Mouse (Mus musculus): ENCODE data around the gene 2810004N23Rik. TPM values are rescaled to one million over a fixed set of nuclear protein-coding genes. Genes with fewer than 3 reads are reported as not detected.
A peak's percentile ranks its signal among the peaks of the same experiment; 100 is the strongest.

2810004N23Rik gene
- polyA plus RNA-seq, 1 experiment from 2014 or later: 42.8 TPM

DNA sequence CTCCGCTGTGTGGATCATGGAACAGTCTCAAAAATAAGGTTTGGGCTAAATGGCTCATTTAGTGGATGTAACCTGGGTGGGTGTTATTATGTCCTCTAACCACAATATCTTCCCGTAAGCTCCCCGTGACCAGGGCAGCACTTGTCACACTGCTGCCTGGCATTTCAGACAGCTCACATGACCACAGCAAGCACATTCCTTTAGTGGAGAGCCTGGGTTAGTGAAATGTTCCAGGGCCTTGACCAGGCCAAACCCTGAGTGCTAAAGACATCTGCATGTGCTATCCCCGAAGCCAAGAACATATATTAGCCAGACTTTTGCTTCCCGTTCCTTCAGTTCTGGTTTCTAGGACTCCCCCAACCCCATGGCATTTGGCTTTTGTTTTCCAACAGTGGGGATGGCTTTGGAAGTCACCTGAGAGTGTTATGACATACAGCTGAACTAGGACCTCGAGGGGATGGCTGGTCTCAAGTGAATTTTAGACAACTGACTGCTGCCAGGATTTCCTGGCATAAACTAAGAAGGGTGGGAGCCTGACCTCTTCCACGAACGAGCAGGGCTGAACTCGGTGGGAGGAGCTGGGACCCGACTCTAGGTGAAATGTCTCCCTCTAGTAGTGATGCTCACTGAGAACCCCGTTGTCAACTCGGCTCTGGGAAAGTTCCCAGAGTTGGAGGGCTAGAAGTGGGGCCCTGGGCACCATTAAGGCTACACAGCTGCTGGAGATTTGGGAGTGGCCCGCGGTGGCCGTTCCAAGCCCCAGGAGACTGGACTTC, 29.3 kb downstream of the 2810004N23Rik start:
- no peak overlapping the region for H3K9ac ChIP-seq (ENCODE audit: low read depth, low read length)
- H3K27ac ChIP-seq (ENCODE audit: low read length): no peak overlapping the region
- H3K36me3 ChIP-seq (ENCODE audit: control insufficient read depth, insufficient read depth, low read length): no peaks in the 10 kb centered on the region
- no peaks in the 10 kb centered on the region for H3K27me3 ChIP-seq (replicated peaks; ENCODE audit: control insufficient read depth, insufficient read depth, low read length)
- no peaks in the 10 kb centered on the region for H3K9me3 ChIP-seq (ENCODE audit: control insufficient read depth, low read length)
- no peak for ATAC-seq
- peak overlapping the region; percentile 16; the same call in 1 of the 2 replicates for H3K4me3 ChIP-seq (ENCODE audit: low read length)
- peak overlapping the region; percentile 40 for H3K4me2 ChIP-seq (ENCODE audit: low read depth, low read length)
- H3K4me1 ChIP-seq (ENCODE audit: control insufficient read depth, insufficient read depth, low read length): peaks cover 3% of the 10 kb centered on the region; the same call in 1 of the 2 replicates
- 29% methylated on average over 15 of the region's 15 CpGs for WGBS

DNA sequence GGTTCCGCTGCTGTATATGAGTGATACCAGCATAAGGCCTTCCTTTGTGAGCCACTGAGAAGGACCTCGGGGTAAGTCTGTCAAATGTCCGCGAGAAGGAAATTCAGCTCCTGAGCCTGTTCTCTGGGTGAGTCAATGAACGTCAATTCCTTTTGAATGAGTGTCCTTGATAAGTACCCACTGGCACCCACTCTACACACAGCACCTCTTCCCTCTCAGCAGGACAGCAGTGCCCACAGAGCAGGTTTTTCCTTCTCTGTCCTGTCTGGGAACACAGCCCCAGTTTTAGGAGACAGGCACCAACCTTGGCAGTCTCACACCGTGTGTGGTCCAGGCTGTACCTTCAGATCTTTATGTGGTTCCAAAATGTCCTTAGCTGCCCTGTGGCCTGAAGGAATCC, 31.0 kb downstream of the 2810004N23Rik start:
- H3K36me3 ChIP-seq (ENCODE audit: control insufficient read depth, insufficient read depth, low read length): no peaks in the 10 kb centered on the region
- H3K4me2 ChIP-seq (ENCODE audit: low read depth, low read length): no peak overlapping the region
- no peaks in the 10 kb centered on the region for H3K27me3 ChIP-seq (replicated peaks; ENCODE audit: control insufficient read depth, insufficient read depth, low read length)
- no peak overlapping the region for H3K4me3 ChIP-seq (ENCODE audit: low read length)
- H3K9ac ChIP-seq (ENCODE audit: low read depth, low read length): no peak overlapping the region
- no peaks in the 10 kb centered on the region for H3K9me3 ChIP-seq (ENCODE audit: control insufficient read depth, low read length)
- H3K27ac ChIP-seq (ENCODE audit: low read length): no peak overlapping the region
- ATAC-seq: no peak
- peaks cover 3% of the 10 kb centered on the region; the same call in 1 of the 2 replicates for H3K4me1 ChIP-seq (ENCODE audit: control insufficient read depth, insufficient read depth, low read length)
- WGBS: 80% methylated on average over 6 of the region's 6 CpGs

DNA sequence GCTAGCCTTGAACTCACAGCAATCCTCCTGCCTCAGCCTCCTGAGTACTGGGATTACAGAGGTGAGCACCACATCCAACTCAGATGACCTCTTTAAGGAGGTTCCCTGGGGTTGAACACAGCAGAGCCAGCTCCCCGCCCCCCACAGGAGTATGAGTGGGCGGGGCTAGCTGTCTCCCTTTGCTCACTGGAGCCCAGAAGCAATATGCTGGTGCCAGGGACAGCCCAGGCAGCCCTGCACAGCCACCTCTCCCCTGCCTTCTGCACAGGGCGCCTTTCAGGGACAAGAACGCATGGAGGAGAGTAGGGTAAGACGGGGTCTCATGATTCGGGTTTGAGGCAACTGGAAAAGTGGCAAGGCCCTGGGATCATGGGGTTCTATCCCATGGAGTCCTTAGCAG, 31.4 kb downstream of the 2810004N23Rik start:
- ATAC-seq: no peak
- H3K9ac ChIP-seq (ENCODE audit: low read depth, low read length): no peak overlapping the region
- H3K27ac ChIP-seq (ENCODE audit: low read length): no peak overlapping the region
- H3K4me2 ChIP-seq (ENCODE audit: low read depth, low read length): no peak overlapping the region
- peaks cover 3% of the 10 kb centered on the region; the same call in 1 of the 2 replicates for H3K4me1 ChIP-seq (ENCODE audit: control insufficient read depth, insufficient read depth, low read length)
- H3K27me3 ChIP-seq (replicated peaks; ENCODE audit: control insufficient read depth, insufficient read depth, low read length): 0 out of 2 replicates have a peak, but pooled peaks cover 2% of the 10 kb centered on the region
- H3K9me3 ChIP-seq (ENCODE audit: control insufficient read depth, low read length): no peaks in the 10 kb centered on the region
- no peaks in the 10 kb centered on the region for H3K36me3 ChIP-seq (ENCODE audit: control insufficient read depth, insufficient read depth, low read length)
- 78% methylated on average over 6 of the region's 6 CpGs for WGBS
- no peak overlapping the region for H3K4me3 ChIP-seq (ENCODE audit: low read length)

DNA sequence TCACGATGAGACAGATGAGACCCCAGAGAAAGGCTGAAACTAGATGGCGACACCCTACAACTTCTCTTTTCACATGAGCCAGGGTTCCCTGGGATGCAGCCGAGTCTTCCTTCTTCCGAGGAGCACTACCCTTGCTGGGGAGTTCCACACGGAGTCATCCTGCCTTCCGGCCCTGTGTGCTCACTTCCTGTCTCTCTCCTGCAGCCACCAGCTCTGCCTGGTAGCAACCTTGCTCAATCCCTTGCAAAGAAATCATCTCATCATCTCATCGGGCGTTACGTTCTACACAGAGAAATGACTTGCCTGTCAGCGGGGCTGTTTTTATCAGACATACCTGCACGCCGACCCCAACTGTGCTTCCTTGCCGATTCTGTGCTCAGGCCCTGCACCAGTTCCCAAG, 32.9 kb downstream of the 2810004N23Rik start:
- WGBS: 74% methylated on average over 13 of the region's 13 CpGs
- Histone ChIP-seq H3K4me2 (ENCODE audit: low read depth, low read length) (no peak overlapping the region), H3K4me1 (ENCODE audit: control insufficient read depth, insufficient read depth, low read length) (peaks cover 3% of the 10 kb centered on the region; the same call in 1 of the 2 replicates), H3K27me3 (replicated peaks; ENCODE audit: control insufficient read depth, insufficient read depth, low read length) (0 out of 2 replicates have a peak, but pooled peaks cover 2% of the 10 kb centered on the region), H3K9ac (ENCODE audit: low read depth, low read length) (no peak overlapping the region), H3K27ac (ENCODE audit: low read length) (no peak overlapping the region), H3K36me3 (ENCODE audit: control insufficient read depth, insufficient read depth, low read length) (no peaks in the 10 kb centered on the region), H3K9me3 (ENCODE audit: control insufficient read depth, low read length) (no peaks in the 10 kb centered on the region), H3K4me3 (ENCODE audit: low read length) (no peak overlapping the region)
- ATAC-seq: no peak

DNA sequence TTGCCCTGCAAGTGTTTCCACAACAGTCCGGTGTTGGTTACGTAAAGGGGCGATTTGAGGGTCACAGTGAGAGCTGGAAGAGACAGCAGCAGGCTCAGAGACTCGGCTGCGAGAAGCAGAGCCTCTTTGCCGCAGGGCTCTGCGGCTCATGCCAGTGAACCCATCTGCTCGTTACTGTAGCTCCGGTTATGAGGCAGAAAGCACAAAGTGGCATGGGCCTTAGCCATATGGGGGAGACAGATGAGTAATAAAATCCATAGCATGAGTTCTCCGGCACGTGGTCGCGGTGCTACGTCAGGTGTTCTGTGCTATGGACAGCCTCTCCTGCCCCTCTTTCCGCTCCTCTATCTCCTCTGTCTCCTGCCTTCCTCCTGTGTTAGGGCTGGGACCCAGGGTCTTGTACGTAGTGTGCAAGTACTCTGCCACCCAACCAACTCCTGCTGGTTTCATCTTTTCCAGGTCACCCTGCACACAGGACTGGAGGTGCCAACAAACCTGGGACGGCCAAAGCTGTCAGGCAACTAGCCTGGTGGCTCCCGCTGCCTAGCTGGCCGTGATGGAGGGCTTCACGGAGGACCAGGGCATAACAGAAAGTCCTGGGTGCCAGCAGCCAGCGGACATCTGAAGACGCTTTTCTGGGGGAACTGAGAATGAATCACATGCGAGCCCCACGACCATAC, 34.2 kb downstream of the 2810004N23Rik start:
- no peak for ATAC-seq
- Histone ChIP-seq H3K27ac (ENCODE audit: low read length) (no peak overlapping the region), H3K9ac (ENCODE audit: low read depth, low read length) (no peak overlapping the region), H3K27me3 (replicated peaks; ENCODE audit: control insufficient read depth, insufficient read depth, low read length) (0 out of 2 replicates have a peak, but pooled peaks cover 2% of the 10 kb centered on the region), H3K4me1 (ENCODE audit: control insufficient read depth, insufficient read depth, low read length) (no peaks in the 10 kb centered on the region), H3K9me3 (ENCODE audit: control insufficient read depth, low read length) (no peaks in the 10 kb centered on the region), H3K36me3 (ENCODE audit: control insufficient read depth, insufficient read depth, low read length) (no peaks in the 10 kb centered on the region), H3K4me3 (ENCODE audit: low read length) (no peak overlapping the region), H3K4me2 (ENCODE audit: low read depth, low read length) (no peak overlapping the region)
- WGBS: 86% methylated on average over 24 of the region's 24 CpGs

- Histone ChIP-seq H3K27ac (ENCODE audit: low read length) (no peak overlapping the region), H3K4me1 (ENCODE audit: control insufficient read depth, insufficient read depth, low read length) (no peaks in the 10 kb centered on the region), H3K4me2 (ENCODE audit: low read depth, low read length) (no peak overlapping the region), H3K9me3 (ENCODE audit: control insufficient read depth, low read length) (no peaks in the 10 kb centered on the region), H3K36me3 (ENCODE audit: control insufficient read depth, insufficient read depth, low read length) (no peaks in the 10 kb centered on the region), H3K4me3 (ENCODE audit: low read length) (no peak overlapping the region), H3K9ac (ENCODE audit: low read depth, low read length) (no peak overlapping the region), H3K27me3 (replicated peaks; ENCODE audit: control insufficient read depth, insufficient read depth, low read length) (0 out of 2 replicates have a peak, but pooled peaks cover 2% of the 10 kb centered on the region)
- ATAC-seq: no peak
- 3% methylated on average over 5 of the region's 5 CpGs for WGBS
Observed at GRCm38 (mm10) chr8:124827387-124827786, 35.5 kb downstream of the 2810004N23Rik start.

DNA sequence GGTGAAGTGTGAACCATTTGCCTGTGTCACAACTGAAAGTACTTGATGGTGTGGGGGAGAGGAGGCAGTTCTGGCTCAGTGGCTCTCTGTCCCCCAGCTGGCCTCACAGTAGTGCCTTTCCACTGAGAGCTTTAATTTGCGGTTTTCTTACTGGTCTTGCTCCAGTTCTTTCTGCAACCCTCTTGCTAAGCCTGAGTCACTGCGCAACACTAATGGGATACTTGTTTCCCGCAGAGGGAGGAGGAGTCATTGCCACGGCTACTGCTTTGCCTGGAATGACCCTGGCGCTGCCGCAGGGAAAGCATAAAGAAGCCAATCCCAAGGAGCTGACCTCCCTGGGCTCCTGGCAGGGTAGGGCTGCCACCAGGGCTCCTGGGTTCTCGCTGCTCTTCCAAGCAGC, 36.3 kb downstream of the 2810004N23Rik start:
- 0 out of 2 replicates have a peak, but pooled peaks cover 2% of the 10 kb centered on the region for H3K27me3 ChIP-seq (replicated peaks; ENCODE audit: control insufficient read depth, insufficient read depth, low read length)
- H3K4me3 ChIP-seq (ENCODE audit: low read length): no peak overlapping the region
- no peaks in the 10 kb centered on the region for H3K4me1 ChIP-seq (ENCODE audit: control insufficient read depth, insufficient read depth, low read length)
- no peaks in the 10 kb centered on the region for H3K9me3 ChIP-seq (ENCODE audit: control insufficient read depth, low read length)
- no peak overlapping the region for H3K9ac ChIP-seq (ENCODE audit: low read depth, low read length)
- H3K36me3 ChIP-seq (ENCODE audit: control insufficient read depth, insufficient read depth, low read length): no peaks in the 10 kb centered on the region
- no peak overlapping the region for H3K27ac ChIP-seq (ENCODE audit: low read length)
- WGBS: 35% methylated on average over 7 of the region's 7 CpGs
- no peak for ATAC-seq
- H3K4me2 ChIP-seq (ENCODE audit: low read depth, low read length): no peak overlapping the region

- no peaks in the 10 kb centered on the region for H3K36me3 ChIP-seq (ENCODE audit: control insufficient read depth, insufficient read depth, low read length)
- H3K9ac ChIP-seq (ENCODE audit: low read depth, low read length): no peak overlapping the region
- H3K9me3 ChIP-seq (ENCODE audit: control insufficient read depth, low read length): no peaks in the 10 kb centered on the region
- H3K4me2 ChIP-seq (ENCODE audit: low read depth, low read length): no peak overlapping the region
- ATAC-seq: no peak
- H3K27me3 ChIP-seq (replicated peaks; ENCODE audit: control insufficient read depth, insufficient read depth, low read length): 0 out of 2 replicates have a peak, but pooled peaks cover 2% of the 10 kb centered on the region
- no peak overlapping the region for H3K4me3 ChIP-seq (ENCODE audit: low read length)
- 85% methylated on average over 6 of the region's 6 CpGs for WGBS
- H3K27ac ChIP-seq (ENCODE audit: low read length): no peak overlapping the region
- no peaks in the 10 kb centered on the region for H3K4me1 ChIP-seq (ENCODE audit: control insufficient read depth, insufficient read depth, low read length)
Observed at GRCm38 (mm10) chr8:124823497-124823896, 39.4 kb downstream of the 2810004N23Rik start.

DNA sequence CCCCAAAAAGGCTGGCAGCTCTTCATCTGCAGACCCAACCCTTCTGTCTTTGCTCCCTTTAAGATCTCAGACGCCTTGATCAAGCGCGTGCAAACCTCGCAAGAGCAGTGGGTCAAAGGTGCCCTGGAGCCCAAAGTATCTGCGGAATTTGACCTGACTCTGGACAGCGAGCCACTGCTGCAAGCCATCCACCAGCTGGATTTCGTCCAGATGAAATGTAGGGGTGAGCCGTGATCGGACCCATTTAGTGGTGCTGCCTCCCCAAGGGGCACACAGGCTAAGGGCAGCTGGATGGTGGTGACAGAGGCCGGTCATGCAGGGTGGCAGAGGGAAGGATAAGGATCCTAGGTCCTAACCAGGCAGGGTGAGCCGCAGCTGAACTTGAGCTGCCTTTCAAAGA, 42.8 kb downstream of the 2810004N23Rik start:
- H3K9me3 ChIP-seq (ENCODE audit: control insufficient read depth, low read length): 0 out of 2 replicates have a peak, but pooled peaks cover 4% of the 10 kb centered on the region
- H3K27me3 ChIP-seq (replicated peaks; ENCODE audit: control insufficient read depth, insufficient read depth, low read length): no peaks in the 10 kb centered on the region
- H3K36me3 ChIP-seq (ENCODE audit: control insufficient read depth, insufficient read depth, low read length): no peaks in the 10 kb centered on the region
- no peak overlapping the region for H3K4me2 ChIP-seq (ENCODE audit: low read depth, low read length)
- no peak overlapping the region for H3K9ac ChIP-seq (ENCODE audit: low read depth, low read length)
- no peak for ATAC-seq
- H3K4me3 ChIP-seq (ENCODE audit: low read length): no peak overlapping the region
- no peaks in the 10 kb centered on the region for H3K4me1 ChIP-seq (ENCODE audit: control insufficient read depth, insufficient read depth, low read length)
- WGBS: 40% methylated on average over 11 of the region's 11 CpGs
- H3K27ac ChIP-seq (ENCODE audit: low read length): no peak overlapping the region

All from intestine, embryonic 16.5 days (tissue).